Mouse (Mus musculus) fat pad, adult 2 months (tissue): ENCODE results near the gene Ipp.

ENCODE experiments used
- DNase-seq: peaks from one replicate; pipeline ENCODE4 v3.0.0-alpha.2; 2011; ENCODE audit warnings: low read depth, low spot score; ENCODE audit errors: extremely low read depth

Gene Ipp

GRCm38 (mm10) chr4:116507425-116508218, at the start of gene Ipp:
Gene Ipp, plus strand, starts transcription at chr4:116507549.
- DNase-seq = peak; percentile 30

- no peak for DNase-seq
These were observed 45.4 kb upstream of the Ipp start for GRCm38 (mm10) chr4:116461943-116462342.

GRCm38 (mm10) chr4:116463231-116464125, 43.9 kb upstream of the Ipp start:
- no peak for DNase-seq

GRCm38 (mm10) chr4:116464126-116464981, 43.0 kb upstream of the Ipp start, which contains the start of gene Mast2:
Gene Mast2, minus strand, starts transcription at chr4:116464183.
- DNase-seq = no peak

GRCm38 (mm10) chr4:116481322-116481721, 26.0 kb upstream of the Ipp start:
- DNase-seq = no peak

- DNase-seq = no peak
These were observed 23.9 kb upstream of the Ipp start for GRCm38 (mm10) chr4:116483476-116483875.

GRCm38 (mm10) chr4:116491119-116491536, 16.2 kb upstream of the Ipp start:
- no peak for DNase-seq

- DNase-seq = no peak
These were observed 15.5 kb upstream of the Ipp start for GRCm38 (mm10) chr4:116491886-116492285.

- no peak for DNase-seq
These were observed 14.9 kb upstream of the Ipp start for GRCm38 (mm10) chr4:116492460-116492859.

- DNase-seq = no peak
These were observed 13.7 kb upstream of the Ipp start for GRCm38 (mm10) chr4:116493646-116494045.

- no peak for DNase-seq
These were observed 7.4 kb upstream of the Ipp start for GRCm38 (mm10) chr4:116499978-116500377.

GRCm38 (mm10) chr4:116506886-116507424, 394 bp upstream of the Ipp start:
- no peak for DNase-seq

GRCm38 (mm10) chr4:116531109-116531508, 23.8 kb downstream of the Ipp start:
- DNase-seq = no peak

- no peak for DNase-seq
These were observed 29.0 kb downstream of the Ipp start for GRCm38 (mm10) chr4:116536351-116536750.

- DNase-seq = no peak
These were observed 30.4 kb downstream of the Ipp start for GRCm38 (mm10) chr4:116537737-116538136.

- no peak for DNase-seq
These were observed 43.1 kb downstream of the Ipp start for GRCm38 (mm10) chr4:116550432-116550831.

GRCm38 (mm10) chr4:116553035-116553434, 45.7 kb downstream of the Ipp start:
- DNase-seq = peak; percentile 65

- DNase-seq = no peak
These were observed 48.3 kb downstream of the Ipp start, which contains the start of gene Tmem69 for GRCm38 (mm10) chr4:116555413-116556300. Gene Tmem69, minus strand, starts transcription at chr4:116555936.

- DNase-seq = no peak
These were observed 49.4 kb downstream of the Ipp start for GRCm38 (mm10) chr4:116556561-116557305.
